Mouse (Mus musculus) hindbrain, embryonic 13.5 days (tissue): ENCODE data around the gene Pitx1. TPM values are rescaled to one million over a fixed set of nuclear protein-coding genes. Genes with fewer than 3 reads are reported as not detected.
A peak's percentile ranks its signal among the peaks of the same experiment; 100 is the strongest.

Experiments used
- ATAC-seq: fragments of 200-750 bp; cut with Nextera tagmentation; 2 replicates; pipeline ENCODE4 v1.8.0; 2017; ENCODE audit warnings: moderate TSS enrichment; ENCODE audit not compliant: low FRiP score
- H3K27ac ChIP-seq: fragments of 300-500 bp; sonication (generic); 2 replicates; pipeline ENCODE4 v1.5.1; 2015; ENCODE audit warnings: inconsistent platforms, mild to moderate bottlenecking, moderate library complexity
- H3K27me3 ChIP-seq: fragments of 300-500 bp; sonication (generic); 2 replicates; pipeline ENCODE4 v1.6.1; 2015; ENCODE audit warnings: mild to moderate bottlenecking, inconsistent platforms
- H3K36me3 ChIP-seq: fragments of 300-500 bp; sonication (generic); 2 replicates; pipeline ENCODE4 v1.6.1; 2015; ENCODE audit warnings: mild to moderate bottlenecking, inconsistent platforms
- H3K4me1 ChIP-seq: fragments of 300-500 bp; sonication (generic); replicated peaks from 2 replicates; pipeline ENCODE4 v1.6.1; 2015; ENCODE audit warnings: inconsistent platforms
- H3K4me2 ChIP-seq: fragments of 300-500 bp; sonication (generic); 2 replicates; pipeline ENCODE4 v1.6.1; 2015; ENCODE audit warnings: inconsistent platforms, mild to moderate bottlenecking, moderate library complexity
- H3K4me3 ChIP-seq: fragments of 300-500 bp; sonication (generic); 2 replicates; pipeline ENCODE4 v1.5.1; 2015; ENCODE audit warnings: mild to moderate bottlenecking, inconsistent platforms
- H3K9ac ChIP-seq: fragments of 300-500 bp; sonication (generic); 2 replicates; pipeline ENCODE4 v1.6.1; 2015; ENCODE audit warnings: mild to moderate bottlenecking, inconsistent platforms
- H3K9me3 ChIP-seq: fragments of 300-500 bp; sonication (generic); 2 replicates; pipeline ENCODE4 v1.6.1; 2016; ENCODE audit warnings: inconsistent platforms
- WGBS: fragments of 180-500 bp; shearing (Covaris S2); methylation state at CpG from one replicate; pipeline ENCODE4 v1.1.7; 2015; 5-methylcytosine and 5-hydroxymethylcytosine counted together
- polyA plus RNA-seq: library from polyadenylated mRNA; unstranded; fragments of >200 nt; fragmentation: Nextera tagmentation; extraction: Ambion mirVana; gene quantifications from 2 replicates; pipeline ENCODE4 v1.2.1, GENCODE M21; 2015

Pitx1 gene
- polyA plus RNA-seq, 1 experiment from 2014 or later: 0.22 TPM

DNA sequence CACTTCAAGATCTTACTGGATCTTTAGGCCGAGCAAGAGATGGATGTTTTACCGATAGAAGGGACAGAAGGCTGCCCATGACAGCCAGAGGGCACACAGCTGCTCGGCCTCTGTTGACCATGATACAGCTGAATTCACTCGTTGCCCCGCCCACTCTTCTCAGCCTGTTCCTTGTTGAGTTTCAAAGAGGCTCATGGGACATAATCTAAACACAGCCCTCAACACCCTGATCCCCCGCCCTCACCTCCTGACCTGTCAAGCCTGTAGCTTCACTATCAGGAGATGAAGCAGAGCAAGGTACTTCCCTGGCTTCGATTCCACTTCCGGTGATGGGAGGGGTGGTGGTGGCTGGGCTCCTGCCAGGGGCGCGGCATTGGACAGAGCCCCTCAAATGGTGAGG lies 11.8 kb upstream of the Pitx1 start:
- Histone ChIP-seq H3K27me3 (peaks cover 90% of the 10 kb centered on the region), H3K9ac (no peak overlapping the region), H3K9me3 (peaks cover 5% of the 10 kb centered on the region; the same call in 1 of the 2 replicates), H3K4me1 (peaks cover 17% of the 10 kb centered on the region), H3K36me3 (no peaks in the 10 kb centered on the region), H3K4me3 (no peak overlapping the region), H3K27ac (no peak overlapping the region), H3K4me2 (no peak overlapping the region)
- WGBS: 67% methylated on average over 10 of the region's 10 CpGs
- ATAC-seq: no peak

DNA sequence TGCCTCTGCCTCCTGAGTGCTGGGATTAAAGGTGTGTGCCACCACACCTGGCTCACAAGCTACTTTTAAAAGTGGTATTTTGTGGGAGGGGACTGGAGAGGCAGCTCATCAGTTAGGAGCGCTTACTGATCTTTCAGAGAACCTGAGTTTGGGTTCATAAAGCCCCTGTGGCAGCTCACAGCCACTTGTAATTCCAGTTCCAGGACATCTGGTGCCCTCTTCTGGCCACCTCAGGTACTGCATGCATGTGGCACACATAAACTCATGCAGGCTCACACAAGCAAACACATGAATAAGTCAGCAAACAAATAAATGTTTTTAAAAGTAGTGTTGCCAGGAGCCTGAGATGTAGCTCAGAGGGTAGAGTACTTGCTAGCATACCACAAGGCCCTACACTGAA lies 7.7 kb upstream of the Pitx1 start:
- ATAC-seq: no peak
- H3K9ac ChIP-seq: no peak overlapping the region
- no peak overlapping the region for H3K4me3 ChIP-seq
- H3K27ac ChIP-seq: no peak overlapping the region
- H3K4me1 ChIP-seq: peaks cover 26% of the 10 kb centered on the region
- H3K36me3 ChIP-seq: no peaks in the 10 kb centered on the region
- WGBS: 96% methylated on average over 1 of the region's 1 CpGs
- peaks cover 5% of the 10 kb centered on the region; the same call in 1 of the 2 replicates for H3K9me3 ChIP-seq
- H3K27me3 ChIP-seq: peaks cover 95% of the 10 kb centered on the region
- H3K4me2 ChIP-seq: no peak overlapping the region

GRCm38 (mm10) chr13:55840223-55840622 lies 4.2 kb upstream of the Pitx1 start:
- 10% methylated on average over 14 of the region's 14 CpGs for WGBS
- Histone ChIP-seq H3K27me3 (peaks cover 95% of the 10 kb centered on the region), H3K9me3 (peaks cover 5% of the 10 kb centered on the region; the same call in 1 of the 2 replicates), H3K4me3 (no peak overlapping the region), H3K4me2 (no peak overlapping the region), H3K4me1 (peaks cover 20% of the 10 kb centered on the region), H3K9ac (no peak overlapping the region), H3K27ac (no peak overlapping the region), H3K36me3 (no peaks in the 10 kb centered on the region)
- no peak for ATAC-seq

DNA sequence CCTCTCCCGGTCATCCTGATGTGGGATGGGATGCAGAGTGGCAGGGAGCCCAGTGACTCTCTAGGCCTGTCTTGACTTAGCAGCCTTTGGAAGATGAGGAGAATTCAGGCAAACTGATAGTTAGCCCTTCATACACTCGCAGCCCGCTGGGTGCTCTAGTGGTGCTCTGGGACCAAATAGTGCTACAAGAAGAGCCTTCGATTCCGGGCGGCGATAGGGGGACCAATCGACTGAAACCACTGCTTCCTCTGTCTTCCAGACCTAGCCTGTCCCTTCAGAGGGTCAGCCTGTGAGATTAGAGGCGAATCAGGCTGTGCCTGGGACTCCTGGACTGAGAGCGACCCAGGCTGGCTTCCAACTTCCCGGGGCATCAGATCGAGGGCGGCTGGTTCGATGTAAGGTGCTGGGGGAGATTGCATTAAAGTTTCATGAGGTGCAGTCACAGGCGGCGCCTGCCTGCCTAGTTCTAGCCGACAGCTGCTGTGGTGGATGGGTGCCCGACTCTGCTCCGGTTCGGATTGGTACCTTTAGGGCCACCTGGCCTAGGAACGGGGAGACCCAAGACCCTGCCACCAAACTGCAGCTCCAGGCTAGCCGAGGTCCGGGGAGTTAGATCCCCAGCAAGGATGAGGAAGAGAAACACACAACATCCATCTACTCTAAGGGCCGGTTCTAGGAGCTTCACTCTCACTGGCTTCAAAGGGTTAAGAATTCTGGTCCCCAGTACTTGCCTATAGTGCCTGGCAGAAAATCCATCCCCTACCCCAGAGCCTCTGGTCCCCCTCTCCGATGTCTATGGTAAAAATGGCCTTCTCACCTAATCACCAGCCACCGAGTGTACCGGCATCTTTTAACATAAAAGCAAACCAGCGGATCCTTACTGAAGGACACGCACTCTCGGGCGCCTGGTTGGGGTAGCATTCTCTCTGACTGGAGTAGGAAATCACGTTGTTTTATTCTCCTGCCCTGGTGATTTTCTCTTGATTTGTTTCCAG lies 1.1 kb upstream of the Pitx1 start:
- H3K27ac ChIP-seq: no peak overlapping the region
- H3K27me3 ChIP-seq: peaks cover 100% of the 10 kb centered on the region
- no peak overlapping the region for H3K4me2 ChIP-seq
- no peaks in the 10 kb centered on the region for H3K36me3 ChIP-seq
- peaks cover 20% of the 10 kb centered on the region for H3K4me1 ChIP-seq
- WGBS: under 1% methylated on average over 32 of the region's 32 CpGs
- no peak overlapping the region for H3K4me3 ChIP-seq
- no peak overlapping the region for H3K9ac ChIP-seq
- ATAC-seq: no peak
- H3K9me3 ChIP-seq: no peaks in the 10 kb centered on the region; the same call in 1 of the 2 replicates

DNA sequence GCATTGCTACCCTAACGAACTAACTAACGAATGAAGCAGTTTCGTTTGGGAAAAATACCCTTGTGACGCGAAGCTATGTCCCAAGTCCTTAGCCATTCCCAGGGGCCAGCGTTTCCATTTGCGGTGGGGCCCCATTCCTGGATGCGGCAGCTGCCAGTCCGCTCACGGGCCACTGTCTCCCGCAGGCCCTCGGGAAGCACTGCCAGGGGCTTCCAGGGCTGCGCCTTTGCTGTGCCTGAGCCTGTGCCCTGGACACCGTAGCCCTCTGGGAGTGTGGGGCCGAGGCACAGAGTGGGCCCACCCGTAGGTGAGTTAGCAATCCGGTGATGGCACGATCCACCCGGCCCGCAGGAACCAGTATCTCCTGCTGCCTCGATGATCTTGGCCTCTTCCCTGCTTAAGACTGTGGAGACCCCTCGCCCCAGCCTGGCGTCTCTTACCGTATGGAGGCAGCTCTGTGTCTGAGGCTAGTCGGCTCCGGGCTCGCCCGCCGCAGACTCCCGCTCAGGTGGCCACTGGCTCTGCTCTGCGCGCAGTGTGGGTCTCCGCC lies 369 bp downstream of the Pitx1 start:
- no peak overlapping the region for H3K9ac ChIP-seq
- peak overlapping the region; percentile 2; the same call in 1 of the 2 replicates for H3K4me3 ChIP-seq
- H3K36me3 ChIP-seq: no peaks in the 10 kb centered on the region
- no peaks in the 10 kb centered on the region; the same call in 1 of the 2 replicates for H3K9me3 ChIP-seq
- H3K4me2 ChIP-seq: no peak overlapping the region
- H3K27me3 ChIP-seq: peaks cover 100% of the 10 kb centered on the region
- 0 out of 2 replicates have a peak, but pooled peaks have one; percentile 37 for ATAC-seq
- 1% methylated on average over 33 of the region's 33 CpGs for WGBS
- H3K27ac ChIP-seq: no peak overlapping the region
- peaks cover 25% of the 10 kb centered on the region for H3K4me1 ChIP-seq

DNA sequence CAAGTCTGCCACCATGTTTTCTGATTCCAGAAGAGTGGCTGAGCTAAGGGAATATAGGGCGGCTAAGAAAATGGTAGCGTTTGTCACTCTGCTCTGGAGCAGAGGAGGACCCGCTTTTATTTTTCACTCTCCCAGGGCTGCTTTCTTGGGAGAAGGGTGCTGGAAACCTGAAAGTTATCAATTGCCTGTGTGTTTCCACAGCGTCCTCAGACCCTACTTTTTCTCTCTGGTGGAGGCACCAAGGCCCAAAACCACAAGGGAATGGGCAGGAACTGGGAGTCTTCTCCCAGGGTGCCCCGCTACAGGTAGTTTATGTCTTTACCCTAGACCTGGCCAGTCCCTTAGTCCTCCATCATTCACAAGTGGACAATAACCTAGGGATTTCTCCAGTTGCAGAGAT lies 1.3 kb downstream of the Pitx1 start:
- no peak overlapping the region for H3K9ac ChIP-seq
- ATAC-seq: no peak
- H3K4me3 ChIP-seq: no peak overlapping the region
- peaks cover 100% of the 10 kb centered on the region for H3K27me3 ChIP-seq
- H3K36me3 ChIP-seq: no peaks in the 10 kb centered on the region
- no peak overlapping the region for H3K27ac ChIP-seq
- no peak overlapping the region for H3K4me2 ChIP-seq
- H3K4me1 ChIP-seq: peaks cover 22% of the 10 kb centered on the region
- H3K9me3 ChIP-seq: no peaks in the 10 kb centered on the region; the same call in 1 of the 2 replicates
- WGBS: 4% methylated on average over 5 of the region's 5 CpGs

DNA sequence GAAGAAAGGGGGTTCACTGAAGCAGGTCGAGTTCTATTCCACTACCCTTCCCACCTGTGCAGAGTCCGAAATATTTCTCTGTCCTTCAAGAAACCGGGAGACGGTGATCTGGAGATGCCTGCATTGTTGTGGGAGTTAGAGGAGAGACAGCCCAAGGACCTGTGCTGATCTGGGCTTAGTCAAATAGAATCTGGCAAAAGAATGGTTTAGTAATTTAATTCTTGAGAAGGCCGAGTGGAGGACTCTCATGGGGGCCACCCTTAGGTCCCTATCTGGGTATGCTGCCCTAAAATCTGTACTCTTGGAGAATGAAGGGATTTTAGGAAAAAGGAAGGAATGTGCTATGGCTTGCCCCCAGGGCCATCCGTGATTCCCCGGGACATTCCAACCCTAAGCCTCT lies 2.1 kb downstream of the Pitx1 start:
- 4% methylated on average over 7 of the region's 7 CpGs for WGBS
- Histone ChIP-seq H3K4me3 (no peak overlapping the region), H3K36me3 (no peaks in the 10 kb centered on the region), H3K27ac (no peak overlapping the region), H3K4me1 (peaks cover 22% of the 10 kb centered on the region), H3K9me3 (no peaks in the 10 kb centered on the region; the same call in 1 of the 2 replicates), H3K27me3 (peaks cover 99% of the 10 kb centered on the region), H3K9ac (no peak overlapping the region), H3K4me2 (no peak overlapping the region)
- ATAC-seq: no peak

DNA sequence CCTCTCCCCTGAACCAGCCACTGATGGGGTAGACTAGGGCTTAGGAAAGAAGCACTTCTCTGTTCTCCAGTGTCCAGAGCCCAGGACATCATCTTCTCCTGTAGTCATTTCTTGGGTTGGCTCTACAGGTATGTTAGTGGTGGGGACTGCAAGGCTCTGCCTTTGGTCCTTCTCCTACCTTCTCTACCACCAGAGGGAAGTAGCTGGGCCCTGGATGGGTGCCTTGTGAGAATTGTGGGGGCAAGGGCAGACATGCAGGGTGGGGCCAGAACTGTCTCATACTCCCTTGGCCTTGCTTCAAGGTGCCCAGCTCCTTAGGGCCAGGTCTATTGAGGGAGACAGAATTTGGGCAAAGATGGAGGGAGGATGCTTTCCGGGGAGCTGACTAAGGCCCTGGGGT lies 3.4 kb downstream of the Pitx1 start:
- Histone ChIP-seq H3K27me3 (peaks cover 99% of the 10 kb centered on the region), H3K9me3 (no peaks in the 10 kb centered on the region; the same call in 1 of the 2 replicates), H3K4me3 (no peak overlapping the region), H3K4me2 (no peak overlapping the region), H3K36me3 (no peaks in the 10 kb centered on the region), H3K4me1 (peaks cover 25% of the 10 kb centered on the region), H3K27ac (no peak overlapping the region), H3K9ac (no peak overlapping the region)
- WGBS: 30% methylated on average over 1 of the region's 1 CpGs
- ATAC-seq: no peak

DNA sequence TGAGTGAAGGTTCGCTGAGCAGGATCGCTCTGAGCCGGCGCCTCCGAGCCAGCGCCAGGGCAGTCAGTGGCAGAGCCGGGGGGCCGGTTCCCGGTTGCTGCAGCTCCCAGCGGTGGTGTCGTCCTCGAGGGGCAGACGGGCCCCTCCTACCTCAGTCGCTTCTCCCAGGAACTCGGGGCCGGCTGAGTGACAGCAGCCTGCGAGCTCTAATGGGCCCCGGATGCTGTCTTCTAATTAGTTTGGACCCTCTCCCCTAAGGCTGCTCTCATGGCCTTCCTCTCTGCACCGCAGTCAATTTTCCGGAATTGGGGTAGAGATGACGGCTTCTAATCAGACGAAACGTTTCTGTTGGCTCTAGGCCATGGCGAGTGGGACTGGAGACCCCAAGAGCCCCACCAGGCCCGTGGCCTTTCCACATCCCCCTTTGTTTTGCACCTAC lies 4.3 kb downstream of the Pitx1 start:
- Histone ChIP-seq H3K4me1 (peaks cover 25% of the 10 kb centered on the region), H3K27me3 (peaks cover 95% of the 10 kb centered on the region), H3K36me3 (no peaks in the 10 kb centered on the region), H3K4me3 (no peak overlapping the region), H3K4me2 (no peak overlapping the region), H3K27ac (no peak overlapping the region), H3K9me3 (no peaks in the 10 kb centered on the region; the same call in 1 of the 2 replicates), H3K9ac (no peak overlapping the region)
- no peak for ATAC-seq
- WGBS: under 1% methylated on average over 25 of the region's 25 CpGs

GRCm38 (mm10) chr13:55830833-55831721 lies 4.9 kb downstream of the Pitx1 start:
- Histone ChIP-seq H3K4me3 (peak overlapping the region; percentile 15), H3K27ac (no peak overlapping the region), H3K4me1 (peaks cover 28% of the 10 kb centered on the region), H3K9ac (no peak overlapping the region), H3K4me2 (peak overlapping the region; percentile 8; the same call in 1 of the 2 replicates), H3K9me3 (no peaks in the 10 kb centered on the region; the same call in 1 of the 2 replicates), H3K27me3 (peaks cover 92% of the 10 kb centered on the region), H3K36me3 (no peaks in the 10 kb centered on the region)
- WGBS: under 1% methylated on average over 55 of the region's 82 CpGs
- no peak for ATAC-seq

GRCm38 (mm10) chr13:55830081-55830832 lies 5.7 kb downstream of the Pitx1 start:
- no peak for ATAC-seq
- peaks cover 28% of the 10 kb centered on the region for H3K4me1 ChIP-seq
- 0 out of 2 replicates have a peak overlapping the region, but pooled peaks have one; percentile 8 for H3K4me2 ChIP-seq
- H3K4me3 ChIP-seq: peak overlapping the region; percentile 15
- no peak overlapping the region for H3K27ac ChIP-seq
- H3K36me3 ChIP-seq: no peaks in the 10 kb centered on the region
- H3K9ac ChIP-seq: no peak overlapping the region
- H3K27me3 ChIP-seq: peaks cover 92% of the 10 kb centered on the region
- WGBS: under 1% methylated on average over 47 of the region's 48 CpGs
- H3K9me3 ChIP-seq: no peaks in the 10 kb centered on the region; the same call in 1 of the 2 replicates
